Mouse (Mus musculus): ENCODE data around the gene Gm20388. TPM values are rescaled to one million over a fixed set of nuclear protein-coding genes. Genes with fewer than 3 reads are reported as not detected.

The Gm20388 gene
- polyA plus RNA-seq, 1 experiment from 2014 or later: 7.4 TPM

DNA sequence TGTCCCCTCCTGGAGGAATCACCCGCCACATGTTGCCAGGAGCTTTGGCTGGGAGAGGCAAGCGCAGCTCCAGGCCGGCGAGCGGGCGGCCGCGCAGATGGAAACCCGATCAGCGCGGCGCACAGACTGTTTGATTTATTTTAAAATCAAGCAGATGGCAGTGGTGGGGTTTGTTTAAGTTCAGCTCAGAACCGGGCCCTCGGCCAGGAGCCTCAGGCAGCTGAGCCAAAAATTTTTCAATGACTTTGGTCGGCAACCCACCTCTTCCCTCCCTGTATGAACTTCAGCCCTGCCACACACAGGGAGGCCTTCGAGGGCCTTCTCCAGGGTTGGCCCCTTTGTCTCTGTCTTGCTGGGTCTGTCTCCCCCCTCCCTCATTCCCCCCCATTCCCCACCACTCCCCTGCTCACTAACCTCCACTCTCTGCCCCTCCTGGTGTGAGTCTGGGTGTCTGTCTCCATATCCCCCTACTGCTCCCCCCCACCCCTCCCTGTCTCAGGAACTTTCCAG lies 354.4 kb downstream of the Gm20388 start:
- Histone ChIP-seq H3K36me3 (no peaks in the 10 kb centered on the region), H3K4me1 (peaks cover 99% of the 10 kb centered on the region), H3K9ac (no peak overlapping the region), H3K27ac (peak overlapping the region; percentile 89), H3K27me3 (peaks cover 11% of the 10 kb centered on the region; the same call in 1 of the 2 replicates), H3K9me3 (replicated peaks) (no peaks in the 10 kb centered on the region), H3K4me2 (peak overlapping the region; percentile 53), H3K4me3 (replicated peaks) (peak overlapping the region; percentile 14; the same call in 1 of the 2 replicates)
- peak; percentile 52 for ATAC-seq (replicated peaks; ENCODE audit: low FRiP score)
- WGBS: 1% methylated on average over 16 of the region's 16 CpGs

DNA sequence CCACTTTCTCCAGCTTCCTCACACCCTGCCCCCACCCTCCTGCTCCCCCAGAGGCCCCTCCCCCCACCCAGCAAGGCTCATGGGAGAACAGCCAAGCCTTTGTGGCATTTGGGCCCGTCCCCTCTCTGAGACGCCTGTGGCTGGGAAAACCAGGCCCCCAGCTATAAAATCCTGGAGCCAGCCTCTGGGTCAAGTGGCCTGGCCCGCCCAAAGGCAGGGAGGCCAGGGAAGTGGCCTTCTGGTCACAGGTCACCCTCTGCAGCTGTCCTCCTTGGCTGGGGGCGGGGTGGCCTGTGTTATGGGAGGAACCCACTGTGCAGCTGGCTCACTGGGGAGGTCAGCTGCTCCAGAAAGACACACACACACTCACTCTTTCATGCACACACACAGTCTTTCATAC lies 354.8 kb downstream of the Gm20388 start:
- Histone ChIP-seq H3K36me3 (no peaks in the 10 kb centered on the region), H3K27me3 (peaks cover 11% of the 10 kb centered on the region; the same call in 1 of the 2 replicates), H3K9ac (no peak overlapping the region), H3K9me3 (replicated peaks) (no peaks in the 10 kb centered on the region), H3K4me1 (peaks cover 99% of the 10 kb centered on the region), H3K4me2 (peak overlapping the region; percentile 53), H3K4me3 (replicated peaks) (no peak overlapping the region), H3K27ac (peak overlapping the region; percentile 89)
- whole genome bisulfite sequencing: 20% methylated on average over 4 of the region's 4 CpGs
- ATAC-seq (replicated peaks; ENCODE audit: low FRiP score): peak; percentile 73

DNA sequence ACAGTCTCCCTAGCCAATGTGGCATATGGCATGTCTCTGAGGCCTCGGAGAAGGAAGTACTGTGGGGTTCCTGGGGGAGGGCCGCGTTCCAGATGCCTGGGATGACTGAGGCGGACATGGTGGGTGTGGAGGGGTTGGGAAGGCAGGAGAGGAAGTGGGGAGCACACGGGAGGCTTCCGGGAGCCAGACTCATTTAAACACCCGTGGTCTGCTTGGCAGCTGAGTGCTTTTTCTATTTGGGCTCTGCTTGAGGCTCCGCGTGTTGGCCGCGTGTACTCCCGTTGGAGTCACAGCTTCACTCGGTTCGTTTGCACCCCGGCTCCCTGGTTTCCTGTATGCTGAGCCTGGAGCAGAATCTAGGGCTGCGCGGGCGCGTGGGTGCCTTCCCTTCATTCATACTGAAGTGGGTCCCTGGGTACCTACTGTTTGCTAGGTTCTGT lies 357.9 kb downstream of the Gm20388 start:
- ATAC-seq (replicated peaks; ENCODE audit: low FRiP score): no peak

DNA sequence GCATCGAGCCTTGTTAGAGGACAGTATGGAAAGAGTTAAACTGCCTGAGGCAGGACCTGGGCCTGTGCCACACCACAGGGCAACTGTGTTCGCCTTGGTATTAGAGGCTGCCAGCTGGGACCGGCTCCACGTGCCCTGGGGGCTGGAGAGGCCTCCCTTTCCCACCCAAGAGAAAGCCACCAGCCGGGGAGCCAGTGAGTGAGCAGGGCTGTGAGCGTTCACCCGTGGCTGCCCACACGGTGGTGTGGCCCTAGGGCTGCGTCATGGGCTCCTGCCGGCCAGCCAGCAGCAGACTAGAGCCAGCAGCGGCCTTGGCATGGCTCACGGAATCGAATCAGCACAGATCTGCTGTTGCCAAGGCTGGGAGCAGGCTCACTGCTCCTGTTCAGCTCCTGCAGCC lies 359.8 kb downstream of the Gm20388 start:
- no peak for ATAC-seq (replicated peaks; ENCODE audit: low FRiP score)

More for the DNA sequence above, 357.9 kb downstream of the Gm20388 start:
- Histone ChIP-seq H3K9me3 (replicated peaks) (no peaks in the 10 kb centered on the region), H3K4me2 (no peak overlapping the region), H3K36me3 (no peaks in the 10 kb centered on the region), H3K27ac (peak overlapping the region; percentile 55), H3K27me3 (peaks cover 6% of the 10 kb centered on the region; the same call in 1 of the 2 replicates), H3K4me3 (replicated peaks) (no peak overlapping the region), H3K4me1 (peaks cover 85% of the 10 kb centered on the region), H3K9ac (no peak overlapping the region)
- 46% methylated on average over 19 of the region's 19 CpGs for WGBS

DNA sequence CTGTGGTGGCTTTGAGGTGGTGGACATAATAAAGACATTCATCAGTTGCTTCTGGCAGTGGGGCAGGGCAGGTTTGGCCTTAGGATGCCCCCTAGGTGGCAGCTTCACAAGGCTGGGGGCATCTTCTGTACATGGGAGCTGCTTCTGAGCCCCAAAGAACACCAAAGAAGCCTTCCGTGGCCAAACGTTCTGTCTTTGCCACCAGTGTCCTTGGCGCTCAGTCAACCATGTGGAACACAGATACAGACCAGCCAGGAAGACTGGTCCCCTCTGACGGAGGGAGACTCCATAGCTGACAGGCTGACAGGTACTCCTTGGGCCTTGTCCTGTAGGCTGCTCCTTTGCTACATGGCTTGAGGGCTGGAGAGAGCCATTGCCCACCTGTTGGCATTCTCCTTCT lies 362.8 kb downstream of the Gm20388 start:
- no peaks in the 10 kb centered on the region for H3K9me3 ChIP-seq (replicated peaks)
- H3K4me1 ChIP-seq: peaks cover 86% of the 10 kb centered on the region
- H3K4me2 ChIP-seq: no peak overlapping the region
- no peak for ATAC-seq (replicated peaks; ENCODE audit: low FRiP score)
- no peak overlapping the region for H3K4me3 ChIP-seq (replicated peaks)
- H3K27ac ChIP-seq: no peak overlapping the region
- H3K36me3 ChIP-seq: no peaks in the 10 kb centered on the region
- no peaks in the 10 kb centered on the region for H3K27me3 ChIP-seq
- WGBS: 67% methylated on average over 4 of the region's 4 CpGs
- H3K9ac ChIP-seq: no peak overlapping the region

More for the DNA sequence above, 359.8 kb downstream of the Gm20388 start:
- Histone ChIP-seq H3K4me2 (no peak overlapping the region), H3K36me3 (no peaks in the 10 kb centered on the region), H3K9ac (no peak overlapping the region), H3K27ac (no peak overlapping the region), H3K27me3 (no peaks in the 10 kb centered on the region), H3K4me1 (peaks cover 85% of the 10 kb centered on the region), H3K9me3 (replicated peaks) (no peaks in the 10 kb centered on the region), H3K4me3 (replicated peaks) (no peak overlapping the region)
- WGBS: 55% methylated on average over 13 of the region's 13 CpGs

DNA sequence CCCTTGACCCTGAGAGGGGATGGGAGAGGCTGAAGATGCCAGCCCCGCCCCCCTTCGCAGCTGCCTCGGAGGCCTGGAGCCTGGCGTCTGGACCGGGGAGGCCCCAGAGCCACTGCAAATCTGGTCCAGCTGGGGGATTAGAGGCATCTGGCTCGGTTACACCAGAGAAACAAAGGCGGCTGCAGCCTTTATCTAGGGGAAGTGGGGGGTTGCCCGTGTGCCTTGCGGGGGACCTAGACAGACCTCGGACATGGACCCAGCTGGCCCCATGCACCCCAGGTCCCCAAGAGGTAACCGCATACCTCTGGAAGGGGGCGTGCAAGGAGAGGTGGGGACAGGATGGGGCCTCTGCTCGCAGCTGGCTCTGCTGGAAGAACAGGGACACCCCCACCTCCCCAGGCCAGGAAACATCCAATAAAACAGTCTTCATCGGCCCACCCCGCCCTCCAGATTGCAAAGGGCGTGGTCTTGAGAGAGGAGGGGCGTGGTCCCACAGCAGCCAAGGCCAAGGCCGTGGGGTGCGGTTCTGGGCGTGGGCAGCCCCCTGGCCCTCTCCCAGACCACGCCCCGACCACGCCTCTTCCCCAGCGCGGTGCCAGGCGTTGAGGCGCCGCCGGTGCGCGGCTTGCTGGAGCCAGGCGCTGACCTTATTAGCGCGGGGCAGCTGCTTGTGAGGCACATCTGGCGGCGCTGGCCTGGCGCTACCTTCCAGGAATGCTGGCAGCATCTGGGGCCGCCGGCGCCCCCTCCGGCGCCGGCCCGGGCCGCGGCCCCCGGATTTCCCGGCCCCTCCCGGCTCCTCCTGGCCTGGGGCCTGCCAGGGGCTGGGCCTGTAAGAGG lies 365.6 kb downstream of the Gm20388 start:
- Histone ChIP-seq H3K9me3 (replicated peaks) (no peaks in the 10 kb centered on the region), H3K4me3 (replicated peaks) (peak overlapping the region; percentile 44), H3K9ac (peak overlapping the region; percentile 21), H3K36me3 (no peaks in the 10 kb centered on the region), H3K27ac (peak overlapping the region; percentile 96), H3K4me1 (peaks cover 82% of the 10 kb centered on the region), H3K27me3 (peaks cover 7% of the 10 kb centered on the region; the same call in 1 of the 2 replicates), H3K4me2 (peak overlapping the region; percentile 80)
- peak; percentile 86 for ATAC-seq (replicated peaks; ENCODE audit: low FRiP score)
- under 1% methylated on average over 49 of the region's 49 CpGs for WGBS

DNA sequence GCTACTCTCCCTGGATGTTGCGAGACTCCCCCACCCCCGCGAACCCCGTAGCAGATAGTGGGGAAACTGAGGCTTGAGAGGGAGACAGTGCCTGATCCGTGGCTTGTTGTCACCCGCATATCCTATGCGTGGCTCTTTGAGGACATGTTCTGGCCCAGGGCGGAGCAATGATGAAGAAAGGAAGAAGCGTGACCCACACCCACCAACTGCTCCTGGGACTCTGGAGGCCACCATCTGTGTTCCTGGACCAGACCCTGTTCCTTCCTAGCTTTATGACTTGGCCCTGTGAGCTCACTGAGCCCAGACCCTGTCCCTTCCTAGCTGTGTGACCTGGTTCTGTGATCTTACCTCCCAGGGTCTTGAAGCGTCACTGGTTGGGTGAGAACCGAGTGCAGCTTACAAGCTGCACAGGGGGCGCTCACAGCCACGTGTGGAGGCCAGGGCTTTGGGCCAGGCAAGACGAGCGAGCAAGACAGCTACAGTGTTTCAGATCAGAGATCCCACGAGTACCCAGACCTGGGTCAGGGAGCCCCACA lies 366.3 kb downstream of the Gm20388 start:
- H3K4me3 ChIP-seq (replicated peaks): peak overlapping the region; percentile 44
- no peaks in the 10 kb centered on the region for H3K36me3 ChIP-seq
- peak overlapping the region; percentile 11; the same call in 1 of the 2 replicates for H3K9ac ChIP-seq
- 6% methylated on average over 16 of the region's 16 CpGs for WGBS
- peaks cover 83% of the 10 kb centered on the region for H3K4me1 ChIP-seq
- peak overlapping the region; percentile 80 for H3K4me2 ChIP-seq
- peak overlapping the region; percentile 96 for H3K27ac ChIP-seq
- peak; percentile 12 for ATAC-seq (replicated peaks; ENCODE audit: low FRiP score)
- peaks cover 7% of the 10 kb centered on the region; the same call in 1 of the 2 replicates for H3K27me3 ChIP-seq
- H3K9me3 ChIP-seq (replicated peaks): no peaks in the 10 kb centered on the region

DNA sequence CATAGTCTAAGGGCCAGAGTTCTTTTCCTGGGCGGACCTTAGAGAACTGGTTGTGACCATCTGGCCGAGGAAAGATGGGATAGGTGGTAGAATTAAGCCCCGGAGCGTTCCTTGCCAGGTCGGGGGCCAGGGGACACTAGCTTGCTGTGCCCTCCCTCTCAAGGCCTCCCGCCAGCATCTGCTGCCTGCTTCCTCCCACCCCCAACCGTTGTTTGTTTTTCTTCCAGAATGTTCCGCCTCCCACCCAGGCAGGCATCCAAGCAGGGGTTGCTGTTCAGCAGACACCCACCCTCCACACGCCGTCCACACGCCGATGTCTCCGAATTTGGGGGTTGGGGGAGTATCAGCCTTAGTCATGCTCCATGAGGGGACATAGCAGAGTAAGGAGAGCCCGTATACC lies 367.4 kb downstream of the Gm20388 start:
- H3K27me3 ChIP-seq: peaks cover 7% of the 10 kb centered on the region; the same call in 1 of the 2 replicates
- H3K27ac ChIP-seq: peak overlapping the region; percentile 96
- H3K4me3 ChIP-seq (replicated peaks): no peak overlapping the region
- no peaks in the 10 kb centered on the region for H3K9me3 ChIP-seq (replicated peaks)
- no peaks in the 10 kb centered on the region for H3K36me3 ChIP-seq
- WGBS: 33% methylated on average over 14 of the region's 14 CpGs
- peaks cover 92% of the 10 kb centered on the region for H3K4me1 ChIP-seq
- no peak overlapping the region for H3K9ac ChIP-seq
- ATAC-seq (replicated peaks; ENCODE audit: low FRiP score): no peak
- peak overlapping the region; percentile 10; the same call in 1 of the 2 replicates for H3K4me2 ChIP-seq

DNA sequence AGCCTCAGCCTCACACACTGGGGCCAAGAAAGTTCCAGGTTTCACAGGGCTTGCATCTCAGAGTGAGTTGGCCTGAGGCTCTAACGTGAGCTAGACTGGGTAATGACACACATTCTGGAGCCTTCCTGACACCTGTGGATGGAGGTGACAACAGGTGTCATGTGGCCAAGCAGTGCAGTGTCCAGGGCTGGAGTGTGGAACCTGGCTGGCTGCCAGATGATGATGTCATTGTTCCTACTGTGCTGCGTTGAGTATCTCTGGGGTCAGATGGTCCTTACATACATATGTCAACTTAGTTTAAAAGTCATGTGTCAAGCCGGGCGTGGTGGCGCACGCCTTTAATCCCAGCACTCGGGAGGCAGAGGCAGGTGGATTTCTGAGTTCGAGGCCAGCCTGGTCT lies 368.8 kb downstream of the Gm20388 start:
- no peaks in the 10 kb centered on the region for H3K9me3 ChIP-seq (replicated peaks)
- H3K4me3 ChIP-seq (replicated peaks): no peak overlapping the region
- peak overlapping the region; percentile 96; the same call in 1 of the 2 replicates for H3K27ac ChIP-seq
- no peak for ATAC-seq (replicated peaks; ENCODE audit: low FRiP score)
- H3K4me2 ChIP-seq: no peak overlapping the region
- peaks cover 88% of the 10 kb centered on the region for H3K4me1 ChIP-seq
- peaks cover 7% of the 10 kb centered on the region; the same call in 1 of the 2 replicates for H3K27me3 ChIP-seq
- 84% methylated on average over 8 of the region's 8 CpGs for WGBS
- H3K36me3 ChIP-seq: no peaks in the 10 kb centered on the region
- no peak overlapping the region for H3K9ac ChIP-seq

DNA sequence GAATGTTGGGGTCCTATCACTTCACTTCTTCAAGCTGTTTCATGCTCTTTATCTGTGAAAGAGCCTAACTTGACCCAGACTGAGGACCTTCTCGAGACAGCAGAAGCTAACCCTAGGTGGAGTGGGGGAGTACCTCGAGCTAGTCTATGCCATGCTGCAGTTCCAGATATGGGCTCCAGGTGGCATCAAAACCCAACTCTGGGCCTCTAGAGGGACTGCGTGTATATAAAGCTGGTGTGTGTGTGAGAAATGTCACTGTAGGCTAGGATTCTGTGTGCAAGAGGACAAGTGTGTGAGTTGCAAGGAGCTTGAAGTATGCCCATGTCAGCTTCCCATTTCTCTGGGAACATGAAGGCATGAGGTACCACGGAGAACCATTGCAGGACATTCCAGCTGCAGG lies 370.8 kb downstream of the Gm20388 start:
- no peak for ATAC-seq (replicated peaks; ENCODE audit: low FRiP score)

DNA sequence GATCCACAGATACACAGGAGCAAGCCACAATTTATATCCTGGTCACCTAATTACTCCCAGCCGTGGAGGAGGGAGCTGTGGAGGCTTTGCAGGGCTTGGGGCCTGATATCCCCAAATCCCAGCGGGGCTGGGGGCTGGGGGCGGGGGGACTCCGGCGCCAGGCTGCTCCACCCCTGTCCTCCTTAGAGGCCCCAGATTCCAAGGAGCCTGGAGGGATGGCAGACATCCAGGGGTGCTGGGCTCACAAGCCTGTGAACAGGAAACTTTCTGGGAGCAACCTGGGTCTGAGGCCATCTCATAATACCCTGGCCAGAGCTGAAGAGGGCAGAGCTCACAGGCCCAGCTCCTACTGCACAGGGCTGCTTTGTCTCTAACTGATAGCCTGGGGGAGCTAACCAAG lies 371.8 kb downstream of the Gm20388 start:
- Histone ChIP-seq H3K36me3 (no peaks in the 10 kb centered on the region), H3K4me1 (peaks cover 80% of the 10 kb centered on the region), H3K9ac (no peak overlapping the region)

More for the DNA sequence above, 370.8 kb downstream of the Gm20388 start:
- Histone ChIP-seq H3K9me3 (replicated peaks) (no peaks in the 10 kb centered on the region), H3K4me3 (replicated peaks) (no peak overlapping the region), H3K27ac (no peak overlapping the region), H3K27me3 (peaks cover 7% of the 10 kb centered on the region; the same call in 1 of the 2 replicates), H3K36me3 (no peaks in the 10 kb centered on the region), H3K9ac (no peak overlapping the region), H3K4me2 (no peak overlapping the region), H3K4me1 (peaks cover 88% of the 10 kb centered on the region)
- WGBS: 14% methylated on average over 4 of the region's 4 CpGs

DNA sequence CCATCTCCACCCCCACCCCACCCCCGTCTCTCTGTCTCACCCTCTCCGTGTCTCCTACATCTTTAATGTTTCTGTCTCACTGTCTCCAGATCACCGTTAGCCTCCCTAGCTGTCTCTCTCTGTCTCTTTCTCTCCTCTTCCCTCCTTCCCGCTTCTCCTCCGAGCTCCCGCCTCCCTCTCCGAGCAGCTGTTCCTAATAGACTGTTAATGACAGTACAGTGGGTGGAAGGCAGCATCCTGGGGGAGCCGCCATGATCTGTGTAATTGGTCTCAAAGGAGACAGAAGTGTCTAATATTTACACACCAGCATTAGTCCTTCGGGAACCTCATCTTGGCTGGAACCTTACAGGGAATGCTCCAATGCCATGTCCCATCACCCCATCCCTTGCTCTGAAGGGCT lies 373.6 kb downstream of the Gm20388 start:
- Histone ChIP-seq H3K4me1 (peaks cover 80% of the 10 kb centered on the region), H3K4me3 (replicated peaks) (no peak overlapping the region), H3K9ac (no peak overlapping the region), H3K27me3 (peaks cover 7% of the 10 kb centered on the region; the same call in 1 of the 2 replicates), H3K4me2 (no peak overlapping the region), H3K27ac (peak overlapping the region; percentile 68), H3K36me3 (no peaks in the 10 kb centered on the region), H3K9me3 (replicated peaks) (no peaks in the 10 kb centered on the region)
- WGBS: 28% methylated on average over 9 of the region's 9 CpGs
- ATAC-seq (replicated peaks; ENCODE audit: low FRiP score): no peak

More for the DNA sequence above, 371.8 kb downstream of the Gm20388 start:
- Histone ChIP-seq H3K9me3 (replicated peaks) (no peaks in the 10 kb centered on the region), H3K27ac (peak overlapping the region; percentile 23; the same call in 1 of the 2 replicates), H3K27me3 (peaks cover 7% of the 10 kb centered on the region; the same call in 1 of the 2 replicates), H3K4me3 (replicated peaks) (no peak overlapping the region), H3K4me2 (no peak overlapping the region)
- no peak for ATAC-seq (replicated peaks; ENCODE audit: low FRiP score)
- WGBS: 44% methylated on average over 5 of the region's 5 CpGs
